Mouse (Mus musculus) left cerebral cortex, postnatal 36 days (tissue): ENCODE results near the gene Lrrc9. TPM values are rescaled to one million over a fixed set of nuclear protein-coding genes. Genes with fewer than 3 reads are reported as not detected.
A peak's percentile ranks its signal among the peaks of the same experiment; 100 is the strongest.

Source experiments
- DNase-seq, 2 experiments: peaks; one replicate each; pipeline ENCODE4 v3.0.0; 2021 to 2022; ENCODE audit warnings: low spot score in 2 of 2, mixed read lengths in 1 of 2
- intact Hi-C: fragments of 180-260 bp; cut with DNase I; formaldehyde crosslinking; loops from one replicate; pipeline ENCODE4 v1.15.1; 2025
- total RNA-seq, 2 experiments: library from RNA; stranded (reverse); gene quantifications; 2 replicates each; pipeline ENCODE4 v1.2.3; 2021

Lrrc9 gene
- 1 to 10 TPM; 1.4 to 2.7 TPM for total RNA-seq

DNA sequence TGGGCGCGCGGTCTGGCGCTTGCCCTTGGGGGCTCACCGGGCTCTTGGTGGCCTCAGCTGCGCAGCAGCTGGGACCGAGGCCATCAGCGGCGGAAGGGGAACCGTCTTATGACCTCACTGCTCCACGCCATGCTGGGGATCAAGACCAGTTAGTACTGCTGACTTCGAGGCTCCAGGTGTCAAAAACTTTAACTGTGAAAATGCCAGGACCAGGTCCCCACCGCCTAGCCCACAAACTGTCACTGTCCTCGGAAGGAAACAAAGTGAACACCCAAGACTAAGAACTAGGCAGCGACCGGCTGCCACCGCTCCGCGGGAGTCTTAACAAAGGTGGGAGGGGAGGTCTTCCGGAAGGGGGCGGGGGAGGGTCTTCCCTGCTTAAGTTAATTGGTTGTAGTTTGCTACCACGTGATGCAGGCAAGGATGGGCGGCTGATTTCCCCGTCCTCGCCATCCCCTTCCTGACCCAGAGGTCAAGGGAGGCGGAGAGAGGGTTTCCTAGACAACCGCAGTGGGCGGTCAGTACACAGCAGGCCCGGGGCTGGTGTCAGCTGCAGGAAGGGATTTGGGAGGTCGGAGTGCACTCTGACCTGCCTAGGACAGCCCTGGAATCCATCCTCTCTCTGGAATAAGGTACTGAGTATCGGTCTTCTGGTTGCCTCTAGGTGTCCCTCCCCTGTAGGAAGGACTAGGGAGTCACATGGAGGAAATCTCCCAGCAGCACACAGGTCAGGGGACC lies at the start of gene Lrrc9:
Gene Lrrc9 (plus strand): TSS at position 28 of the 738 bp plus-strand sequence.
- peak; percentile 17 to 25 for DNase-seq
- intact Hi-C loops, result no loop called here

DNA sequence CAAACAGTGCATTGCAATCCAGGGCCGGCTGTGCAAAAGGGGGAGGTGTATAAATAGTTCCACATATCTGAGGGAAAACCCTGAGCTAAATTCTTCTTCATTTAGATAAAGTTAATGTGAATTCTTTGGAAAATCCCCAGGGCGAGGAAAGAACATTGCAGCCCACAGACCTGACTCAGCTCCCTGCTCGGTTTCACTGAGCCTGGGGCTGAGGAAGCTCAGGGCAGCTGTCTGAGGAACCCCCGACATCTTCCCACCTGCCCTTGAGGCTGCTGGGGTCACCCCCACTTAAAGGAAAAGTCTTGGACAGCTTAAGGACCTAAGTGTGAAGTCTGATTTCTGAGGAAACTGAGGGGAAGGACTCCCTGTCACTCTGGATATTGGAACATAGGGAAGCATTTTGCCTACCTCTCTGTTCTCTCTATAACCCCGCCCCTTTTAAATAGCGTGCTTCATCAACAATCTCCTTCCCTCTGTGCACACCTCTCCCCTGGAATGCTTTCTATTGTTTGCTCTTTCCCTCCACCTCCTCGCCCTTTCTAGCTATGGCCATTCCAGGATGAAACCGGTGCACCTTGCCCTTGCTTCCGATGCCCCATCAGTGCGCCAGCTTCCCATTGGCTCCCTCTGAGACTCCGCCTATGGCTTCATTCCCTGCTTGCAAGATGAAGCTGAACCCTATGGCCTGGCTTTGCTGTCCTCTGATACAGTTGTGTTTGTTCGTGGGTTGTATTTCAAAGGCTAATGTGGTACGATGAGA lies 48.4 kb upstream of the Lrrc9 start:
- intact Hi-C loops, result no loop called here
- peak; percentile 43 to 48 for DNase-seq

DNA sequence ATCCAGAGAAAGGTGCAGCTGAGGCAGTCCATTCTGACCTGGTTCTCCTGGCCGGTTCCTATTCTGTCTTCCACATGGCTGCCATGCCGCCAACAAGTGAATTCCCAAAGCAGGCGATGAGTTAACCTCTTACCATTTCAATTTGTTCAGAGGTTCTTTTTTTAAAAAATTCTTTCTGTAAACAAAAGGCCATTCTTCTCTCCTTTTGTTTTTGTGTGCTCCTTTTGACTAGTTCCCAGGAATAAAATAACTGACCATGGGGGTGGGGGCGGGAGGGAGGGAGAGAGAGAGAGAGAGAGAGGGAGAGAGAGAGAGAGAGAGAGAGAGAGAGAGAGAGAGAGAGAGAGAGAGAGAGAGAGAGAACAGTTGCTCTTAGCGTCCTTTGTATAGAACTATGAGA lies 36.6 kb upstream of the Lrrc9 start:
- intact Hi-C loops, result loop anchor here (5.0 to 10.0 kb wide), 3 partner anchors 50 to 168 kb away; no protein-coding TSS in a partner anchor

DNA sequence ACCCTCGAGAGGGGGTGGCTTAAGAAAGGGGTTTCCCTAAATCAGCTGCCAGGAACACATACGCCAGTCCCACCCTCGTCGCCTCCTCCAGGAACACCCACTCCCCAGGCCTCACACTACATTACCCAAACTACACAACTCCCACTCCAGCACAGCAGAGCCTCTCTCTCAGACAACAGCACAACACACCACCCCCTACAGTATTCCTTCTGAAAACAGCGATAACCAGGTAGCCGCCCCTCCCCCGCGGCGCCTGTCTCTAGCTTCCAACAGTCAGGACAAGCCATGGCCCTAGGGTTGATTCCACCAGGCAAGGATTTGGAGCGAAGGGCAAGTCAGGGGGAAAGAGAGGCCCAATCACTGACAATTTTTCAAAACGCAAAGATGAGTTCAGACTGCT lies 34.5 kb upstream of the Lrrc9 start:
- intact Hi-C loops, result loop anchor here (5.0 to 10.0 kb wide), 3 partner anchors 52 to 170 kb away; no protein-coding TSS in a partner anchor
- peak; percentile 40 to 51 for DNase-seq

More for the DNA sequence above, 36.6 kb upstream of the Lrrc9 start:
- DNase-seq, result no peak

DNA sequence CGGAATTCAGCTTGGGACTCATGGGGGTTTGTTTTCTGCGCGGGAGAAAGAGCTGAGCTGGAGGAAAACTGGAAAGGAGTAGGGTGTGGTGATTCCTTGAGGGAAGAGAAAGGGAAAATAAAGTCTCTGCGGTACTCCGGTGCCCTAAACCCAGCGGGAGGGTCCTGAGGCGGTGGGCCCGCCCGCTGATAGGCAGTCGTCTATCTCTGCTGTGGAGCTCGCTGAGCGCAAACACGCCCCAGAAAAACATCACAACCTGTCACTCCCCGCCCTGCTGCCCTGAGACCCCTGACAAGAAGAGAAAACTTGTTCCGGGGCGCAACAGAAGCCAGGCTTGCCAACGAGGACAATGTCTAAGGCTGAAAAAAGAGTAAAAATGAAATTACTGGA lies 34.0 kb upstream of the Lrrc9 start:
- DNase-seq, result peak in 1 of 2 experiments; percentile 23
- intact Hi-C loops, result loop anchor here (5.0 to 10.0 kb wide), 3 partner anchors 53 to 170 kb away; no protein-coding TSS in a partner anchor

DNA sequence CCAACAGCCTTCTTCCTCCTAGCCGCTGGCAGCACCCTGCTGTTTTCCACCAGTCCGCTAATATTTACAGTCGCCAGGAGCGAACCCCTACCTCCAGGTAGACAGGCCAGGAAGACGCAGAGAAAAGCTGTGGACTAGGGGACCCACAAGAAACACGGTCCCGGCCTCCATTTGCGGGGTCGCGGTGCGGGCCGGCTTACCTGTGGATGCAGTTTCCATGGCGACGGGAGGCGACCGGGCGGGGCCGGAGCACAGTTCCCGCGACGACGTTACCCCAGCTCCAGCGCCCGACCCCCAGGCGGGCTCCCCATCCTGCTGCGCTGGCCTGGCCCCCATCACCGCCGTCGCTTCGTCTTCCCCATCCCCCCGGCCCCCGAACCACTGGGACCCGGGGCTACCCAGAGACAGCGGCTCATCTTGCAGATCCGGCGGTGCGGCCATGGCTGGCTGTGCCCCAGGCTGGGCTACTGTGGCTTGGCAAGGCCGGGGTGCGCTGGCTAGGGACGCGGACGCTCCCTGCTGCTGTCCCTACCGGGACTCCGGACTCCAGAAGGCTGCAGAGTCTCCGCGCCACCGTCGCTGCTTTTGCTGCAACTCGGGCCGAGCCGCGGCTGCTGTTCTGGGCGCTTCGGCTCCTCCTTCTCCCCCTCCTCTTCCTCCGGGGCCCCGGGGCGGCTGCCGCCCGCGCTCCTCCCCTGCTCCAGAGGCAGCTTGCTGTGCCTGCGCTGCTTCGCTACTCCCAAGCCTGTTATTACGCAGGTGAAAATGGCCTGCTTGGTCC lies 33.4 kb upstream of the Lrrc9 start:
- intact Hi-C loops, result loop anchor here (5.0 to 10.0 kb wide), 3 partner anchors 54 to 171 kb away; no protein-coding TSS in a partner anchor
- peak; percentile 78 for DNase-seq

DNA sequence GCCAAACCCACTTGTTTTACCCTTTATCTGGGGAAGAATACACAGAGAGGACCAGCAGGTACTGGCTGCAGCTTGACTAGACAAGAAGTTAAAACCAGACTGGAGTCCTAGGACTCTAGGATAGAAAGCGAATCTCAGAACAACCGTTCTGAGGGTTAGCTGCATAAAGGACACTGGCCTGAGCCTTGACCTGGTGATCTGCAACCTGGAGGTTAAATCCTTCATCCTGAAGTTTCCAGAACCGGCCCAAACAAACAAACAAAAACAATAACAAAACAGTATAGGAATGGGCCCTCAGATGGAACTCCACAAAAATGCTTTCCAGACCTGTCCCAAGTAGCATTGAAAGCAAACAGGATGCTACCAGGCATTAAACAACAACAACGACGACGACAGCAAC lies 32.7 kb upstream of the Lrrc9 start, which contains the start of gene Rtn1:
Gene Rtn1 (minus strand): TSS at position 101 of the 400 bp plus-strand sequence.
- intact Hi-C loops, result loop anchor here (5.0 to 10.0 kb wide), 3 partner anchors 54 to 172 kb away; no protein-coding TSS in a partner anchor

DNA sequence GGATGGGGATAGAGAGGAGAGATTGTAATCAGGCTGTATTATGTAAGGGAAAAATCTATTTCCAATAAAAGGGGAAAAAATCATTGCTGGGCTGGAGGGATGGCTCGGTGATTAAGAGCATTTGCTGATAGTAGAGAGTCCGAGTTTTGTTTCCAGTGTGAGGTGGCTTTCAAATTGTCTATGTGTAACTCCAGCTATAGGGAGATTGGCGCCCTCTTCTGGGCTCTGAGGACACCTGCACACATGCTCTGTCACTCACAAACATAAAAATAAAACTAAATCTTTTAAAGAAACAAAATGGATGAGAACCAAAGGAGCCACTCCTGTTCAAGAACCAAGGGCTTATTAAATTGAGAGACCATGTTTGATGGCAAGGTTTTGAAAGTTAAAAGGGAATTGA lies 23.9 kb upstream of the Lrrc9 start:
- DNase-seq, result no peak
- intact Hi-C loops, result no loop called here

More for the DNA sequence above, 32.7 kb upstream of the Lrrc9 start, which contains the start of gene Rtn1:
- DNase-seq, result no peak

DNA sequence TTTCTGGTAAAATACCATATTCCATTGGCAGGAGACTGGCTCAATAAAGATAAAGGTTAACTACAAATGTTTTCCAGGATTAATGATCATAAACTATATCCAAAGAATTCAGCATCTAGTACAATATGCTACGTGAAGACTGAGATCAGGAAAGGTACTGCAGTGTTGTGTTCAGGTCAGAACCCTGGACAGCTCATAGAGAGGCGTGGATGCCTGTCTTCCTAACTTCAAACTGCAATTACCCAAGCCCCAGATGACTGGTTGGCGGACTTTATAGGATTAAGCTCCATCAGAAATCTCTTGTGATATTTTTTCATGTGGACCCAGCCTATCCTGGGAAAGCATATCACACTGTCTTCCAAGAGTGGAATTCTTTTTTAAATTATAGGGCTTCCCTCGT lies 19.0 kb upstream of the Lrrc9 start:
- intact Hi-C loops, result no loop called here
- no peak for DNase-seq

DNA sequence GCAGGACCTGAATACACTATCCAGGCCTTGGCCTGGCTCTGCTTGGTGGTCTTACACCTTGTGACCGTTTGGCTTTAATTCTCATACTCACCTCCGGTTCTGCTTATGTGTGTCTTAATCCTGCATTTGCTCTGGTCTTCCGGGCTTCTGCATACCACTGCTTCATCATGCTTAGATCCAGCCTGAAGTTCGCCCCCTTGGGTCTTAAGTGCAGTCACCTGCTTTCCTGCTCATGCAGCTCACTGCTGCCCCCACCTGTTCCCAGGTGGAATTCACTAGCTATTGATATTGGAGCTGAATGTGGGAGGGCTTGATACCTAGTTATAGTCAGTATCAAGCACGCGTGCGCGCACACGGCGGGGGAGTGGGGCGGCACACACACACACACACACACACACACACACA lies 13.9 kb upstream of the Lrrc9 start:
- intact Hi-C loops, result loop anchor here (2.0 to 5.0 kb wide), 2 partner anchors 140 to 323 kb away; no protein-coding TSS in a partner anchor
- peak; percentile 70 to 73 for DNase-seq

DNA sequence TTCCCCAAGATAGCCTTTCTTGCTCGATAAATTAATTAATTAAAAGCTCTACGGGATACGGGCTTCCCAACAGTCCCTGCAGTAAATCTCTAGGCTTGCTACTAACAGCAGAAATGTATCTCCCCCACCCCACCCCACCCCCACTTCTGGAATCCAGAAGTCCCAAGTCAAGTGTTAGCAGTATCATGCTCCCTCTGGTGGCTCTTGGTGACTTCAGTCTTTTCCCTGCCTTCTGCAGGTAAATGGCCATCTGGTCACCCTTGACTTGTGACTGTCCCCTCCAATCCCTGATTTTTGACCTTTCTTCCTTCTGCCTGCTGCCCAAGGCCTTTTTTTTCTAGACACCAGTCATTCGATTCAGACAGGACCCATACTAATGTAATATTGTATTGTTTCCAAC lies 9.5 kb upstream of the Lrrc9 start:
- intact Hi-C loops, result no loop called here

DNA sequence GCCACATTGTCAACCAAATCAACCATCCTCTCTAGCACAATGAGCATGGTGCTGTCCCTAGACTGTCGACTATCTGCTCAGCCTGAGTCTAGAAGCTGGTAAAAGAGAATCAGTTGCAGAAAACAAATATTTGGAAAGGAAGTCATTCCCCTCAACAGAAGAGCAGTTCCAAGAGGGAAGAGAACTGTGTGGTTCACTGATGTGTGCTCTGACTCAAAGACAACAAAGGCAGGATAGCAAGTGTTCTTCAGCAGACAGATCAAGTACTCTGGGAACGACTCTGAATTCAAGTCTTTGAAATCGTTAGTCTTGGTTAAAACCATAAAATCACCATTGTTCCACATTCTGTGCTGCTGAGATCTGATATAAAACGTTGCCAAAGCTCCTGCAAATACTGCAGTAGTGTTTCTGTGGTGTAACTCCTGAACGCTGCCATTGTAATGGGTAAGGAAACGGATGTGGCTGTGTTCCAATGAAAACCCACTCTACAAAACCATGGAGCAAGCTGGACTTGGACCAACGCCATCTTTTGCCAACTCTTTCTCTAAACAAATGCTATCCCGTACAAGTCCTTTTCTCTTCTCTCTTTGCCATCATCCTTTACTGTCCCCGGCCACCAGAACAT lies 8.3 kb upstream of the Lrrc9 start:
- DNase-seq, result no peak
- intact Hi-C loops, result no loop called here

More for the DNA sequence above, 9.5 kb upstream of the Lrrc9 start:
- DNase-seq, result no peak

DNA sequence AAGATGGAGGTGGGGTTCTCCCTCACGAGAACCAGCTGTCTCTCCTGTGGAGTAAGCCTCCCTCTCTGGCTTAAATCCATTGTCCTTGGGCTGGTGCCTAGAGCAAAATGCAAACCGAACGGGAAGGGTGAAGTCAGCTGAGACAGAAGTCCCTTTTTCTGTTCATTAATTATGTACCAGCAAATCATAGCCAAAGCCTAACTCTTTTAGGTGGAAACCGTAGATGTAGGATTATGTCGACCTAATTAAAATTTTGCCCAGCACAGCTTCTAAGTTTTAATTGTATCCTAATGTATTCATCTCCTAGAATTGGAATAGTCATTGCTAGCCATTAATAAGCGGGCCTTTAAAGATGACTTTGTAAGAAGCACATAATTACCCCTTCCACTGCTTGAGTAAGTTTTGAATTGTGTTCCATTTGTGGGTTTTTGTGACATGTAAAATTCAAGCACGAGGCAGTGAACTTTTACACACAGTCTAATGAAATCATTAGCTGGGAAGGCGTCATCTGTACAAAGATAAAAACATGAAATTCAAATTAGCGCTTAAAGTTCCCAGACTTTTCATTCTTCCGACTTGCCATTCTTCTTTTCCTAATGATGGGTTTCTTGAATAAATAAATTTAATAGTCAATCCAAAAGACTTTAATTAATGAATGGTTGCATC lies 3.9 kb upstream of the Lrrc9 start:
- DNase-seq, result no peak
- intact Hi-C loops, result no loop called here

DNA sequence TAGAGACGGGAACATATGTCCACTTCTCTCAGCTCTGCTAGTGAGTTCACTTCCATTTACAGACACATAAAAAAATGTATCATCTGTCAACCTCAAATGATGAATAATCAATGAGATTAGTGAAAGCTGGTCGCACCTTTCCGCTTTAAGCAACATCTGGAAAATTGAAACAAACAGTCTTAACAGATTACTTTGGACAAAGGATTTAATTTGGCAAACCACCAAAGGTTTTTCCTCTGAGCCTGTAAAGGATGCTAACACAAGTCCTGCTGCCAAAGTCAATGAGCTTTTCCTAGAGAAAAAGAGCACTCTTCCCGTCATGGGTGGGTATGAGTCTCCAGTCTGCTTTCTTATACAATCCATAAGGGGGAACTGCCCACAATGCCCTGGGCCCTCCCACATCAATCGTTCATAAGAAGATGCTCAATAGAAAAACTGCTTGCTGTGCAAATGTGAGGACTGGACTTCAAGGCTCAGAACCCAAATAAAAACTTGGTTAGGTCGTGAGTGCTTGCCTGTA lies 2.6 kb upstream of the Lrrc9 start:
- DNase-seq, result no peak
- intact Hi-C loops, result no loop called here

DNA sequence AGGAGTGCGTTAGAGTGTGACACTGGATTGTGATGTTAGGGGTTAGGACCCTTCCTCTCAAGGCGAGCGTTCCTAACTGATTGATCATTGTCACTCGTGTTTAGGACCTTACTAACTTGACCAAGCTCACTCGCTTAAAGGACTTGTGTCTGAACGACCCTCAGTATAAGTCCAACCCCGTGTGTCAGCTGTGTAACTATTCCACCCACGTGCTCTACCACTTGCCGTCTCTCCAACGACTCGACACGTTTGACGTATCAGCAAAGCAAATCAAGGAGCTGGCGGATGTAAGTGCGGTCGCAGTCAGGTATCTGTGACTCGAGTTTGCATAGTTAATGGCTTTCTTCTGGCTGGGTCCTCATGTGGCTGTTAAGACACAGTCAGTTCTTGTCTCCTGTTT lies 12.3 kb downstream of the Lrrc9 start:
- intact Hi-C loops, result no loop called here
- no peak for DNase-seq

DNA sequence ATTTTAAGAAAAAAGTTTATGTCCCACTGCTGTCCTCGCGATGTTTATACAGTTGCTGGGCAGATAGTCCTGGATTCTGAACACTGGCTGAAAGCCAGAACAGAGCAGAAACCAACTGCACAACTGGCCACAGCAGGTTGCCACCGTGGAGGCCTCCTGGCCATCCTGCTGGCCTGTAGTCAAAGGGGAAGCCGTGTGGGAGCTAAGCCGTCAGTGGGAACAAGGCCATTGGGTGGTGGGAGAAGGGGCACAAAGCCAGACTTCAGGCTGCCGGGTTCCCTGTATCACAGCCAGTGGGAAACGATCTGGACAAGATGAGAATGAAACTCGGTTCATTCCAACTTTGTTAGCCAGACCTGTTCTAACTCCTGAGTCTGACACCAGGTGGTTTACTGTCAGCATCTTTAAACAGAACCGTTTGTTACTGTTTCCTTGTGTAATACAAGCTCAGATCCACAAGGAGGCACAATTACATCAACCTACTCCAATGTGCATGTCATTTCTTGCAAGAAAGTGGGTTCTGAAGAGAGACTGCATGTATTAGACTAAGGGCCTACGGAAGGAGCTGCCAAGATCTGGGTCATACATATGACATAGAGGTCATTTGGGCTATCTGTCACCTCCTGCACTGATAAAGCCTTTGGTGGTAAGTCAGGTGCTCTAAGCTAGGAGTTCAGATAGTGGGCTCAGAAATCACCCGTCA lies 19.7 kb downstream of the Lrrc9 start:
- DNase-seq, result no peak
- intact Hi-C loops, result loop anchor here (5.0 to 10.0 kb wide), 4 partner anchors 61 to 516 kb away; no protein-coding TSS in a partner anchor

DNA sequence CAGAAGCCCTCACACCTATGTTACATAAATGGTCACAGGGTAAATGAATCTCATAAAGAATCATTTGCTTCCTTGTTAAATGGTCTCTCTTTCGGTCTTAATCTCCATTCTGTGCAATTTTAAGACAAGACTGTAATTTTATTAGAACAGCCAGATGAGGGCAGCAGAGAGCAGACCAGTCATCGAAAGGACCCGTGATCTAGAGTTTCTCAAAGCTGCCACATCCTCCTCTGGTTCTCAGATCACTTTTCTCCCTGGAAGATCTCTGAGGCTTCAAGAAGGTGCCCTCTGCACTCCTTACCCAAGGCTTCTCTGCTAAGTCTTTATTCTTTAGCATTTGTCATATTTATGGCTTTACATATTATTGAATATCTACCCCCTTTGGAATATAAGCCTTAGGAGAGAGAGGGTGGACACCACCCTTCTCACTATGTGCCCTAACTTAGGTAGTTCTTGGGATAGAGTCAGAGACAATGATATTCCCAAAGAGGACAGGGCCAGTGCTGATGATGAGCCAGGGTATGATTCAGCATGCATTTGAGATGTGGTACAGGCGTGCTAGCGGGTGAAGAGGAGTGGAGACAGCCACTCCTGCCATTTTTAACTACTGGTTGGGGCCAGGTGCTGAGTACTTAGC lies 20.3 kb downstream of the Lrrc9 start:
- intact Hi-C loops, result loop anchor here (5.0 to 10.0 kb wide), 4 partner anchors 60 to 515 kb away; no protein-coding TSS in a partner anchor
- peak; percentile 29 to 38 for DNase-seq
